Mouse (Mus musculus): ENCODE results near the gene Ssh2. TPM values are rescaled to one million over a fixed set of nuclear protein-coding genes. Genes with fewer than 3 reads are reported as not detected.
"Not testable (repeated sequence)": the region's sequence is repeated elsewhere in the genome, so short reads cannot be mapped to it uniquely, and the experiment has no call there.

Ssh2 gene
- polyA plus RNA-seq, 1 experiment from 2014 or later, result 2.7 TPM

GRCm38 (mm10) chr11:77385706-77386690 lies 169.9 kb downstream of the Ssh2 start:
- WGBS, result 50% methylated on average over 3 of the region's 3 CpGs
- Histone ChIP-seq H3K4me1 (replicated peaks; ENCODE audit: control insufficient read depth, insufficient read depth, low read length) (no peaks in the 10 kb centered on the region), H3K36me3 (ENCODE audit: control insufficient read depth, insufficient read depth) (no peaks in the 10 kb centered on the region), H3K4me3 (ENCODE audit: low read depth, low read length) (no peak overlapping the region), H3K9ac (ENCODE audit: low read depth, low read length) (no peak overlapping the region), H3K9me3 (ENCODE audit: control insufficient read depth) (no peaks in the 10 kb centered on the region), H3K27ac (ENCODE audit: low read depth, low read length) (no peak overlapping the region), H3K4me2 (replicated peaks; ENCODE audit: low read depth) (no peak overlapping the region), H3K27me3 (replicated peaks; ENCODE audit: control insufficient read depth, insufficient read depth, low read length) (no peaks in the 10 kb centered on the region)
- no peak; the same call in 1 of the 2 replicates for ATAC-seq
- TF ChIP-seq CTCF (IDR thresholded peaks at IDR 0.05; ENCODE audit: low read depth), result no peak

GRCm38 (mm10) chr11:77388197-77388596 lies 172.1 kb downstream of the Ssh2 start:
- not testable (repeated sequence) for H3K9ac ChIP-seq (ENCODE audit: low read depth, low read length); H3K4me1 ChIP-seq (replicated peaks; ENCODE audit: control insufficient read depth, insufficient read depth, low read length); H3K9me3 ChIP-seq (ENCODE audit: control insufficient read depth); H3K36me3 ChIP-seq (ENCODE audit: control insufficient read depth, insufficient read depth); H3K27ac ChIP-seq (ENCODE audit: low read depth, low read length); H3K4me2 ChIP-seq (replicated peaks; ENCODE audit: low read depth); H3K4me3 ChIP-seq (ENCODE audit: low read depth, low read length); H3K27me3 ChIP-seq (replicated peaks; ENCODE audit: control insufficient read depth, insufficient read depth, low read length); ATAC-seq
- 90% methylated on average over 3 of the region's 3 CpGs for WGBS

GRCm38 (mm10) chr11:77395539-77395938 lies 179.5 kb downstream of the Ssh2 start:
- ATAC-seq, result no peak
- no peaks in the 10 kb centered on the region for H3K27me3 ChIP-seq (replicated peaks; ENCODE audit: control insufficient read depth, insufficient read depth, low read length)
- H3K9ac ChIP-seq (ENCODE audit: low read depth, low read length), result no peak overlapping the region
- TF ChIP-seq CTCF (IDR thresholded peaks at IDR 0.05; ENCODE audit: low read depth), result no peak
- H3K9me3 ChIP-seq (ENCODE audit: control insufficient read depth), result no peaks in the 10 kb centered on the region
- WGBS, result 82% methylated on average over 2 of the region's 2 CpGs
- no peak overlapping the region for H3K4me2 ChIP-seq (replicated peaks; ENCODE audit: low read depth)
- H3K4me1 ChIP-seq (replicated peaks; ENCODE audit: control insufficient read depth, insufficient read depth, low read length), result no peaks in the 10 kb centered on the region
- H3K36me3 ChIP-seq (ENCODE audit: control insufficient read depth, insufficient read depth), result no peaks in the 10 kb centered on the region
- H3K4me3 ChIP-seq (ENCODE audit: low read depth, low read length), result no peak overlapping the region
- no peak overlapping the region for H3K27ac ChIP-seq (ENCODE audit: low read depth, low read length)

- no peaks in the 10 kb centered on the region for H3K4me1 ChIP-seq (replicated peaks; ENCODE audit: control insufficient read depth, insufficient read depth, low read length)
- H3K9ac ChIP-seq (ENCODE audit: low read depth, low read length), result no peak overlapping the region
- no peaks in the 10 kb centered on the region for H3K9me3 ChIP-seq (ENCODE audit: control insufficient read depth)
- ATAC-seq, result no peak
- H3K4me3 ChIP-seq (ENCODE audit: low read depth, low read length), result no peak overlapping the region
- no peak overlapping the region for H3K27ac ChIP-seq (ENCODE audit: low read depth, low read length)
- no peak overlapping the region for H3K4me2 ChIP-seq (replicated peaks; ENCODE audit: low read depth)
- no peaks in the 10 kb centered on the region for H3K36me3 ChIP-seq (ENCODE audit: control insufficient read depth, insufficient read depth)
- WGBS, result 72% methylated on average over 2 of the region's 2 CpGs
- H3K27me3 ChIP-seq (replicated peaks; ENCODE audit: control insufficient read depth, insufficient read depth, low read length), result no peaks in the 10 kb centered on the region
- TF ChIP-seq CTCF (IDR thresholded peaks at IDR 0.05; ENCODE audit: low read depth), result no peak
These were observed 186.4 kb downstream of the Ssh2 start for GRCm38 (mm10) chr11:77402508-77402907.

- WGBS, result 78% methylated on average over 2 of the region's 2 CpGs
- Histone ChIP-seq H3K4me1 (replicated peaks; ENCODE audit: control insufficient read depth, insufficient read depth, low read length) (no peaks in the 10 kb centered on the region), H3K36me3 (ENCODE audit: control insufficient read depth, insufficient read depth) (no peaks in the 10 kb centered on the region), H3K9ac (ENCODE audit: low read depth, low read length) (no peak overlapping the region), H3K4me2 (replicated peaks; ENCODE audit: low read depth) (no peak overlapping the region), H3K27me3 (replicated peaks; ENCODE audit: control insufficient read depth, insufficient read depth, low read length) (no peaks in the 10 kb centered on the region), H3K27ac (ENCODE audit: low read depth, low read length) (no peak overlapping the region), H3K4me3 (ENCODE audit: low read depth, low read length) (no peak overlapping the region), H3K9me3 (ENCODE audit: control insufficient read depth) (no peaks in the 10 kb centered on the region)
- TF ChIP-seq CTCF (IDR thresholded peaks at IDR 0.05; ENCODE audit: low read depth), result no peak
- no peak for ATAC-seq
These were observed 190.2 kb downstream of the Ssh2 start for GRCm38 (mm10) chr11:77406329-77406728.

- no peaks in the 10 kb centered on the region for H3K9me3 ChIP-seq (ENCODE audit: control insufficient read depth)
- peak; percentile 67 for ATAC-seq
- H3K4me1 ChIP-seq (replicated peaks; ENCODE audit: control insufficient read depth, insufficient read depth, low read length), result no peaks in the 10 kb centered on the region
These were observed 193.8 kb downstream of the Ssh2 start for GRCm38 (mm10) chr11:77409879-77410278.

More at GRCm38 (mm10) chr11:77409879-77410278, 193.8 kb downstream of the Ssh2 start:
- Histone ChIP-seq H3K36me3 (ENCODE audit: control insufficient read depth, insufficient read depth) (no peaks in the 10 kb centered on the region), H3K4me3 (ENCODE audit: low read depth, low read length) (no peak overlapping the region), H3K4me2 (replicated peaks; ENCODE audit: low read depth) (no peak overlapping the region), H3K9ac (ENCODE audit: low read depth, low read length) (no peak overlapping the region), H3K27ac (ENCODE audit: low read depth, low read length) (no peak overlapping the region; the same call in 1 of the 2 replicates), H3K27me3 (replicated peaks; ENCODE audit: control insufficient read depth, insufficient read depth, low read length) (no peaks in the 10 kb centered on the region)
- no peak for TF ChIP-seq CTCF (IDR thresholded peaks at IDR 0.05; ENCODE audit: low read depth)
- WGBS, result 49% methylated on average over 6 of the region's 6 CpGs
